Mouse (Mus musculus): Measurements from ENCODE around the gene Pus10. TPM values are rescaled to one million over a fixed set of nuclear protein-coding genes. Genes with fewer than 3 reads are reported as not detected.

Pus10 gene
- polyA plus RNA-seq, 1 experiment from 2014 or later = 20.7 TPM

DNA sequence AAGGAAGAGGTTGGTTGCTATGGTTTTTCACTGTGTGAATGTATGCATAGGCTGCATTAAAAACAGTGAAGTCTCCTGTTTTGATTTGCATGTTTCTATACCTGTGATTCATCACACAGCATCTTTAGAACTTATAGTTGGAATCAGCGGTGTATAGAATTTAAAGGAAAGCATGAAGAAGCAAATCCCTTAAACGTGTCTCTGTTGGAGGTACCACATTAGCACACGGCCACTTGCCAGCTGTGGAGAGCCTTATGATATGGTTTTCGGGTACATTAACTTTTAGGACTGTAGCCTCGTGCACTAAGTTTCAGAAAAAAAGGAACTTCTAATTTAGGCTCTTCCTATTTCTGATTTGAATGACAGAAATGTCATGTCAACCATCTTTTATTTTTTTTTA, 17.1 kb downstream of the Pus10 start:
- Histone ChIP-seq H3K9me3 (ENCODE audit: control insufficient read depth, low read length) (no peaks in the 10 kb centered on the region), H3K4me1 (ENCODE audit: control insufficient read depth, insufficient read depth, low read length) (no peaks in the 10 kb centered on the region), H3K4me3 (ENCODE audit: low read depth, low read length) (no peak overlapping the region), H3K9ac (ENCODE audit: low read length) (no peak overlapping the region), H3K27me3 (ENCODE audit: control insufficient read depth, insufficient read depth, low read length) (no peaks in the 10 kb centered on the region), H3K27ac (ENCODE audit: low read depth, low read length) (no peak overlapping the region), H3K36me3 (ENCODE audit: control insufficient read depth, insufficient read depth, low read length) (peaks cover 2% of the 10 kb centered on the region; the same call in 1 of the 2 replicates), H3K4me2 (no peak overlapping the region)
- 90% methylated on average over 5 of the region's 5 CpGs for WGBS
- ATAC-seq (ENCODE audit: low FRiP score) (no peak), DNase-seq (ENCODE audit: low spot score, missing footprints) (no peak)

GRCm38 (mm10) chr11:23686671-23687070, 21.2 kb downstream of the Pus10 start:
- ATAC-seq (ENCODE audit: low FRiP score) (no peak), DNase-seq (ENCODE audit: low spot score, missing footprints) (peak; percentile 57)
- 88% methylated on average over 5 of the region's 5 CpGs for WGBS
- Histone ChIP-seq H3K4me3 (ENCODE audit: low read depth, low read length) (no peak overlapping the region), H3K27ac (ENCODE audit: low read depth, low read length) (no peak overlapping the region), H3K9me3 (ENCODE audit: control insufficient read depth, low read length) (no peaks in the 10 kb centered on the region), H3K9ac (ENCODE audit: low read length) (no peak overlapping the region), H3K4me2 (no peak overlapping the region), H3K36me3 (ENCODE audit: control insufficient read depth, insufficient read depth, low read length) (no peaks in the 10 kb centered on the region), H3K4me1 (ENCODE audit: control insufficient read depth, insufficient read depth, low read length) (no peaks in the 10 kb centered on the region), H3K27me3 (ENCODE audit: control insufficient read depth, insufficient read depth, low read length) (no peaks in the 10 kb centered on the region)

- Histone ChIP-seq H3K4me3 (ENCODE audit: low read depth, low read length) (no peak overlapping the region), H3K4me2 (no peak overlapping the region), H3K9ac (ENCODE audit: low read length) (no peak overlapping the region), H3K4me1 (ENCODE audit: control insufficient read depth, insufficient read depth, low read length) (no peaks in the 10 kb centered on the region), H3K27me3 (ENCODE audit: control insufficient read depth, insufficient read depth, low read length) (no peaks in the 10 kb centered on the region), H3K27ac (ENCODE audit: low read depth, low read length) (no peak overlapping the region), H3K9me3 (ENCODE audit: control insufficient read depth, low read length) (no peaks in the 10 kb centered on the region), H3K36me3 (ENCODE audit: control insufficient read depth, insufficient read depth, low read length) (no peaks in the 10 kb centered on the region)
- DNase-seq (ENCODE audit: low spot score, missing footprints) = no peak
- WGBS = 97% methylated on average over 1 of the region's 1 CpGs
- ATAC-seq (ENCODE audit: low FRiP score) = no peak
Observed at GRCm38 (mm10) chr11:23688060-23688459, 22.6 kb downstream of the Pus10 start.

- DNase-seq (ENCODE audit: low spot score, missing footprints) (no peak), ATAC-seq (ENCODE audit: low FRiP score) (no peak)
- Histone ChIP-seq H3K9ac (ENCODE audit: low read length) (no peak overlapping the region), H3K27me3 (ENCODE audit: control insufficient read depth, insufficient read depth, low read length) (no peaks in the 10 kb centered on the region), H3K4me2 (no peak overlapping the region), H3K4me1 (ENCODE audit: control insufficient read depth, insufficient read depth, low read length) (no peaks in the 10 kb centered on the region), H3K9me3 (ENCODE audit: control insufficient read depth, low read length) (no peaks in the 10 kb centered on the region), H3K27ac (ENCODE audit: low read depth, low read length) (no peak overlapping the region), H3K36me3 (ENCODE audit: control insufficient read depth, insufficient read depth, low read length) (no peaks in the 10 kb centered on the region), H3K4me3 (ENCODE audit: low read depth, low read length) (no peak overlapping the region)
- 83% methylated on average over 2 of the region's 2 CpGs for WGBS
Observed at GRCm38 (mm10) chr11:23693286-23693685, 27.8 kb downstream of the Pus10 start.

- H3K27me3 ChIP-seq (ENCODE audit: control insufficient read depth, insufficient read depth, low read length) = no peaks in the 10 kb centered on the region
- no peaks in the 10 kb centered on the region for H3K4me1 ChIP-seq (ENCODE audit: control insufficient read depth, insufficient read depth, low read length)
- H3K36me3 ChIP-seq (ENCODE audit: control insufficient read depth, insufficient read depth, low read length) = no peaks in the 10 kb centered on the region
- ATAC-seq (ENCODE audit: low FRiP score) (no peak), DNase-seq (ENCODE audit: low spot score, missing footprints) (no peak)
- H3K4me2 ChIP-seq = no peak overlapping the region
- no peaks in the 10 kb centered on the region for H3K9me3 ChIP-seq (ENCODE audit: control insufficient read depth, low read length)
- no peak overlapping the region for H3K27ac ChIP-seq (ENCODE audit: low read depth, low read length)
- no peak overlapping the region for H3K4me3 ChIP-seq (ENCODE audit: low read depth, low read length)
- no peak overlapping the region for H3K9ac ChIP-seq (ENCODE audit: low read length)
Observed at GRCm38 (mm10) chr11:23695847-23696246, 30.4 kb downstream of the Pus10 start.

DNA sequence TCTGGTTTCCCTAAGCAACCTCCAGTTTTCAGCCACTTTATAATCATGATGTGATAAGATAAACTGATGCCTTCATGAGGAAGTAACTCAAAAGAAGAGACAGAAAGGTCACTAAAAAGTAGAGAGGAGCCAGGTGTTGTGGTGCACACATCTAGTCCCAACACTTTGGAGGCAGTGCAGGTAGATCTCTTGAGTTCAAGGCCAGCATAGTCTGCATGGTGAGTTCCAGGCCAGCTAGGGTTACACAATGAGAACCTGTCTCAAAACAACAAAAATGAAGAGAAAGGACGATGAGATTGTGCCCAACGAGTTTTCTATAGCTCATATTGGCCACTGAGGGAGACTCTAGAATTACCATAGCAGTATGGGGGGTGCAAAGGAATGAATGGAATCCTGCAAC, 33.1 kb downstream of the Pus10 start:
- DNase-seq (ENCODE audit: low spot score, missing footprints) (no peak), ATAC-seq (ENCODE audit: low FRiP score) (no peak)
- no peaks in the 10 kb centered on the region for H3K36me3 ChIP-seq (ENCODE audit: control insufficient read depth, insufficient read depth, low read length)
- no peak overlapping the region for H3K4me3 ChIP-seq (ENCODE audit: low read depth, low read length)
- no peak overlapping the region for H3K4me2 ChIP-seq
- H3K9ac ChIP-seq (ENCODE audit: low read length) = no peak overlapping the region
- no peak overlapping the region for H3K27ac ChIP-seq (ENCODE audit: low read depth, low read length)
- no peaks in the 10 kb centered on the region for H3K9me3 ChIP-seq (ENCODE audit: control insufficient read depth, low read length)
- no peaks in the 10 kb centered on the region for H3K4me1 ChIP-seq (ENCODE audit: control insufficient read depth, insufficient read depth, low read length)
- H3K27me3 ChIP-seq (ENCODE audit: control insufficient read depth, insufficient read depth, low read length) = no peaks in the 10 kb centered on the region
- 81% methylated on average over 2 of the region's 2 CpGs for WGBS

DNA sequence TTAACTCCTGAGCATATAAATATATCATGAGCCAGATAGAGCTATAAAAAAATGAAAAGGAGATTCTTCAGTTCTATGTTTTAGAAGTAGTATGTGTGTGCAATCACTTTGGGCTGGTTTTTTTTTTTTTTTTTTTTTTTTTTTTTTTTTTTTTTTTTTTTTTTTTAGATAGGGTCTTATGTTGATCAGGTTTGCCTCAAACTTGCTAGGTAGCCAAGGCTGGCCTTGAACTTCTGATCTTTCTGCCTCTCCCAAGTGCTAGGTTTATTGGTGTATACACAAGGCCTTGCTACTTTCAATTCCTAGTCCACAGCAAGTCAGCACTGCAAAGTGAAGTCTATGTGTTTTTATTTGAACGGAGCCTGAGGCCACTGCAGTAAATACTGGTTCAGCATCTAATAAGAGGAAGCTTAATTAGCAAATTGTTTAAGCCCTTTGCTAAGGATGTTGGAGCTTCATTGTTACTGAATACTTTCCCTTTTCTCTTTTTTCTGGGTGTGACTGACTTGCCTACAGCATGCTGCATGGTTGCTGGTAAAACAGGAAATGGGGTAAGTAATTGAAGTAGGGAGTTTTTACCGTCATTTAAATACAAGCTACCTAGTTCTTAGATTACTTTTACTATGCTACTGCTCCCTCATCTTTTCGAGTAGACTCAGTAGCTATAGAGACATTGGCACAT, 34.1 kb downstream of the Pus10 start:
- Histone ChIP-seq H3K4me2 (no peak overlapping the region), H3K4me1 (ENCODE audit: control insufficient read depth, insufficient read depth, low read length) (no peaks in the 10 kb centered on the region), H3K4me3 (ENCODE audit: low read depth, low read length) (no peak overlapping the region), H3K27me3 (ENCODE audit: control insufficient read depth, insufficient read depth, low read length) (no peaks in the 10 kb centered on the region), H3K36me3 (ENCODE audit: control insufficient read depth, insufficient read depth, low read length) (no peaks in the 10 kb centered on the region), H3K27ac (ENCODE audit: low read depth, low read length) (no peak overlapping the region), H3K9ac (ENCODE audit: low read length) (no peak overlapping the region), H3K9me3 (ENCODE audit: control insufficient read depth, low read length) (no peaks in the 10 kb centered on the region)
- peak; percentile 76 for DNase-seq (ENCODE audit: low spot score, missing footprints)
- ATAC-seq (ENCODE audit: low FRiP score) = no peak
- WGBS = 89% methylated on average over 3 of the region's 3 CpGs

- Histone ChIP-seq H3K27ac (ENCODE audit: low read depth, low read length) (no peak overlapping the region), H3K9me3 (ENCODE audit: control insufficient read depth, low read length) (no peaks in the 10 kb centered on the region), H3K4me1 (ENCODE audit: control insufficient read depth, insufficient read depth, low read length) (no peaks in the 10 kb centered on the region), H3K9ac (ENCODE audit: low read length) (no peak overlapping the region), H3K4me3 (ENCODE audit: low read depth, low read length) (no peak overlapping the region), H3K4me2 (no peak overlapping the region), H3K27me3 (ENCODE audit: control insufficient read depth, insufficient read depth, low read length) (no peaks in the 10 kb centered on the region), H3K36me3 (ENCODE audit: control insufficient read depth, insufficient read depth, low read length) (no peaks in the 10 kb centered on the region)
- ATAC-seq (ENCODE audit: low FRiP score) (no peak), DNase-seq (ENCODE audit: low spot score, missing footprints) (no peak)
- 91% methylated on average over 3 of the region's 3 CpGs for WGBS
Observed at GRCm38 (mm10) chr11:23701831-23702230, 36.4 kb downstream of the Pus10 start.

DNA sequence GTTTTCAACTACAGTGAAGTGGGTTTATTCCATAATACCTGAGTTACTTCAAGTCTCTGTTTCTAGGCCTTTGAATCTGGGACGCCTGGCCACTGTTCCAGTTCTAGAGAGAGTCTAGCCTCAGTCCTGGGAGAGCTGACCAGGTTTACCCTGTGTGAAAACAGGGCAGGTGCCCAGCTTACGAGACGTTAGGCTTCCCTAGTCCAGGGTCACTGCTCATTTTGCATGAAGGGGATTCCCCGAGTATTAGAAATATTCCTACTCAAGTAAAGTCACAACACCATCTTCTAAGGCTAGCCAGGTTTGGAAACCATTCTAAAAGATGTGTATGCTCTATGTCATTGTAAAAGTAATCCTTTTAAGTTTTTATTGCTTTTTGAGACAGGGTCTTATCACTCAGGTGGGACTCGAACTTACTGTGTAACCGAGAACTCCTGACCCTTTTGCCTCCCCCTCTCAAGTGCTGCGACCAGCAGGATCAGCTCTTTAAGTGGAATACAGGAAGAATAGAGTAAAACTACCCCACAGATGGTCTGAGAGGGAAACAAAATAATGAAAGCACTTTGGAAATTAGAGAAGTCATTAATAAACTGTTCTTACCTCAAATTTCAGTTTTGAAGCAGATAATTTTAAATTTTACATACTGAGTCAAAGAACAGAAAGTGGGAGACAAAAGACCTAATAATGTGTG, 39.3 kb downstream of the Pus10 start:
- Histone ChIP-seq H3K27ac (ENCODE audit: low read depth, low read length) (no peak overlapping the region), H3K27me3 (ENCODE audit: control insufficient read depth, insufficient read depth, low read length) (no peaks in the 10 kb centered on the region), H3K4me1 (ENCODE audit: control insufficient read depth, insufficient read depth, low read length) (no peaks in the 10 kb centered on the region), H3K4me3 (ENCODE audit: low read depth, low read length) (no peak overlapping the region), H3K36me3 (ENCODE audit: control insufficient read depth, insufficient read depth, low read length) (no peaks in the 10 kb centered on the region), H3K4me2 (no peak overlapping the region), H3K9me3 (ENCODE audit: control insufficient read depth, low read length) (no peaks in the 10 kb centered on the region), H3K9ac (ENCODE audit: low read length) (no peak overlapping the region)
- DNase-seq (ENCODE audit: low spot score, missing footprints) (no peak), ATAC-seq (ENCODE audit: low FRiP score) (no peak)
- 84% methylated on average over 7 of the region's 7 CpGs for WGBS
